9 mouse cellular contexts compared by ENCODE assay signal in the genomic region with DNA sequence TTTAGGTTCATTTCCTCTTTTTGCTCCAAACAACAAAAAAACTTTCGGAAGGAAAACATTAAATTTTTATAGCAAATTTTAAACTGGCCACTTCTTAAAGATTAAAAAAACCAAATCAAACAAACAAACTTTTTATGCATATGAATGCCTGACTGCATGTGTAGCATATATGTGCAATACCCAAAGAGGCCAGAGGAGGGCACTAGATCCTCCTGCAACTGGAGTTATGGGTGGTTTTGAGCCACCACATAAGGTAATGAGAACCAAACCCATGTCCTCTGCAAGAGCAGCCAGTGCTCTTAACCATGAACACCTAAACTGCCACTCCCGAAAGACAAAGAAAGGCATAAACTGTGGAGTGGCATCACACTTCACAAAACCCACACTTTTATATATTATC. TPM values are rescaled to one million over a fixed set of nuclear protein-coding genes. Genes with fewer than 3 reads are reported as not detected.
DNase-seq lines count a peak whose midpoint lies in the region; TF ChIP-seq lines count a peak whose summit lies in the region.
"Had no signal": no experiment of that assay in that cellular context is flagged by ENCODE, and none has a peak within 500 bp of the region (broad histone marks: within the 10 kb centered on the region; RNA-seq: fewer than 3 reads in every experiment).

No protein-coding gene starts in this region.

- no peak overlapping the region for H3K9ac ChIP-seq in ES-E14 (ENCODE audit: insufficient read depth, low read depth, low read length, poor library complexity, severe bottlenecking)
- H3K9ac ChIP-seq: embryonic facial prominence, embryonic 15.5 days; limb, embryonic 15.5 days had no signal

- no peak overlapping the region for H3K4me3 ChIP-seq in ES-E14 (ENCODE audit: insufficient read depth in 1 of 2, low read depth in 1 of 2, low read length in 2 of 2, poor library complexity in 1 of 2, severe bottlenecking in 1 of 2)
- H3K4me3 ChIP-seq: embryonic facial prominence, embryonic 15.5 days; limb, embryonic 15.5 days had no signal

- peaks cover 0 to 6% of the 10 kb centered on the region in 2 experiments for H3K4me1 ChIP-seq in ES-E14 (ENCODE audit: control insufficient read depth in 2 of 2, insufficient read depth in 2 of 2, low read length in 2 of 2, poor library complexity in 1 of 2)

- in situ Hi-C loops in ES-E14 (cut with MboI; ENCODE audit: low sequenced_read_pairs in 2 of 2, unreplicated experiment in 2 of 2), result no loop called here

- H3K36me3 ChIP-seq in ES-E14 (ENCODE audit: control insufficient read depth, insufficient read depth, low read length, poor library complexity, severe bottlenecking), result peaks cover 1% of the 10 kb centered on the region; the same call in 1 of the 2 replicates
- H3K36me3 ChIP-seq in splenic B cell, adult 2 months (ENCODE audit: control insufficient read depth, insufficient read depth, low read length, poor library complexity, severe bottlenecking), result no peaks in the 10 kb centered on the region

- no peaks in the 10 kb centered on the region for H3K9me3 ChIP-seq in ES-E14 (ENCODE audit: control insufficient read depth, insufficient read depth, low read depth, low read length)
- H3K9me3 ChIP-seq: embryonic facial prominence, embryonic 15.5 days; limb, embryonic 15.5 days had no signal

- DNase-seq in kidney, adult 9 months, result peak; percentile 22
- no peak for DNase-seq in kidney, adult 11 months
- peak; percentile 56 for DNase-seq in CD4-positive helper T cell, adult 2 months (ENCODE audit: low read depth, low spot score)
- peak; percentile 47 for DNase-seq in ES-E14 (ENCODE audit: low read depth, low spot score)
- DNase-seq in kidney, postnatal 36 days, result peak; percentile 18 to 58
- peak; percentile 78 for DNase-seq in splenic B cell, adult 2 months (ENCODE audit: low read depth, low spot score)
- no peak for DNase-seq in layer of hippocampus, postnatal 36 days

- no peak overlapping the region for H3K27ac ChIP-seq in ES-E14 (ENCODE audit: insufficient read depth, low read depth, low read length, poor library complexity, severe bottlenecking)
- H3K27ac ChIP-seq: embryonic facial prominence, embryonic 15.5 days; limb, embryonic 15.5 days had no signal

- H3K27me3 ChIP-seq in splenic B cell, adult 2 months (ENCODE audit: control insufficient read depth, insufficient read depth, low read length, poor library complexity, severe bottlenecking), result no peaks in the 10 kb centered on the region
- H3K27me3 ChIP-seq: embryonic facial prominence, embryonic 15.5 days; limb, embryonic 15.5 days had no signal

TF ChIP-seq in ES-E14, 5 proteins besides CTCF, POLR2A, EP300 and RAD21:
- TF ChIP-seq MAFK (IDR thresholded peaks at IDR 0.05; ENCODE audit: insufficient read depth, low read depth, low read length), result no peak
- TF ChIP-seq CHD2 (IDR thresholded peaks at IDR 0.05; ENCODE audit: low read depth, low read length), result no peak
- no peak for TF ChIP-seq ZC3H11A (IDR thresholded peaks at IDR 0.05; ENCODE audit: borderline replicate concordance, low read depth, low read length)
- TF ChIP-seq ZNF384 (IDR thresholded peaks at IDR 0.05; ENCODE audit: low read depth, low read length), result no peak
- no peak for TF ChIP-seq HCFC1 (IDR thresholded peaks at IDR 0.05; ENCODE audit: borderline replicate concordance, insufficient read depth, low read length)
TF ChIP-seq in ES-E14: peak in this region for 0.

RNA-seq across cellular contexts. Expression of a gene that starts 4.5 kb away (rescaled TPM):
- total RNA-seq in ES-E14 (2012; rRNA removed), result 103 and 123 TPM in 2 replicates
- total RNA-seq in layer of hippocampus, postnatal 36 days (2021), result 100 to 1,000 TPM; 114 to 122 TPM

RNA-seq across cellular contexts. Expression of a gene that starts 41.4 kb away (rescaled TPM):
- total RNA-seq in ES-E14 (2012; rRNA removed), result 113 and 272 TPM in 2 replicates
- total RNA-seq in layer of hippocampus, postnatal 36 days (2021), result not detected

RNA-seq across cellular contexts. Expression of a gene that starts 55.5 kb away (rescaled TPM):
- 153 and 241 TPM in 2 replicates for total RNA-seq in ES-E14 (2012; rRNA removed)
- total RNA-seq in layer of hippocampus, postnatal 36 days (2021), result 10 to 100 TPM; 46.3 to 51.5 TPM

Comparison
In these comparisons a context has a peak if more than half of its experiments do, and no peak if none do; other contexts are left out.
1. DNase-seq: peak in kidney, adult 9 months (single experiment), CD4-positive helper T cell, adult 2 months (single experiment), ES-E14 (single experiment), kidney, postnatal 36 days (2 of 2) and splenic B cell, adult 2 months (single experiment); none in kidney, adult 11 months (single experiment) and layer of hippocampus, postnatal 36 days (0 of 2).
2. RNA of a gene that starts 41.4 kb away (total RNA-seq): 113 to 272 TPM in ES-E14; not detected in layer of hippocampus, postnatal 36 days; every median in the first group is over 10 times any median in the second.